Mouse (Mus musculus) neural tube, embryonic 12.5 days (tissue): Measurements from ENCODE around the gene Srsf4. TPM values are rescaled to one million over a fixed set of nuclear protein-coding genes. Genes with fewer than 3 reads are reported as not detected.
A peak's percentile ranks its signal among the peaks of the same experiment; 100 is the strongest.

Experiments used
- ATAC-seq: fragments of 200-750 bp; cut with Nextera tagmentation; 2 replicates; pipeline ENCODE4 v1.8.0; 2017; ENCODE audit warnings: low read depth, mild to moderate bottlenecking, moderate TSS enrichment, moderate library complexity; ENCODE audit not compliant: low FRiP score
- H3K27ac ChIP-seq: fragments of 300-500 bp; sonication (generic); 2 replicates; pipeline ENCODE4 v1.5.1; 2016
- H3K27me3 ChIP-seq: fragments of 300-500 bp; sonication (generic); replicated peaks from 2 replicates; pipeline ENCODE4 v1.6.1; 2016; ENCODE audit warnings: mild to moderate bottlenecking
- H3K36me3 ChIP-seq: fragments of 300-500 bp; sonication (generic); 2 replicates; pipeline ENCODE4 v1.6.1; 2016; ENCODE audit warnings: mild to moderate bottlenecking
- H3K4me1 ChIP-seq: fragments of 300-500 bp; sonication (generic); 2 replicates; pipeline ENCODE4 v1.6.1; 2016
- H3K4me2 ChIP-seq: fragments of 300-500 bp; sonication (generic); replicated peaks from 2 replicates; pipeline ENCODE4 v1.6.1; 2016; ENCODE audit warnings: mild to moderate bottlenecking
- H3K4me3 ChIP-seq: fragments of 300-500 bp; sonication (generic); 2 replicates; pipeline ENCODE4 v1.5.1; 2016
- H3K9ac ChIP-seq: fragments of 300-500 bp; sonication (generic); 2 replicates; pipeline ENCODE4 v1.6.1; 2016; ENCODE audit warnings: mild to moderate bottlenecking
- H3K9me3 ChIP-seq: fragments of 300-500 bp; sonication (generic); 2 replicates; pipeline ENCODE4 v1.6.1; 2016; ENCODE audit warnings: mild to moderate bottlenecking
- WGBS: fragments of 180-500 bp; shearing (Covaris S2); methylation state at CpG from one replicate; pipeline ENCODE4 v1.1.7; 2016; 5-methylcytosine and 5-hydroxymethylcytosine counted together
- polyA plus RNA-seq: library from polyadenylated mRNA; unstranded; fragments of >200 nt; fragmentation: Nextera tagmentation; extraction: Ambion mirVana; gene quantifications from 2 replicates; pipeline ENCODE4 v1.2.1, GENCODE M21; 2016

Srsf4 gene
- polyA plus RNA-seq, 1 experiment from 2014 or later = 150 TPM

DNA sequence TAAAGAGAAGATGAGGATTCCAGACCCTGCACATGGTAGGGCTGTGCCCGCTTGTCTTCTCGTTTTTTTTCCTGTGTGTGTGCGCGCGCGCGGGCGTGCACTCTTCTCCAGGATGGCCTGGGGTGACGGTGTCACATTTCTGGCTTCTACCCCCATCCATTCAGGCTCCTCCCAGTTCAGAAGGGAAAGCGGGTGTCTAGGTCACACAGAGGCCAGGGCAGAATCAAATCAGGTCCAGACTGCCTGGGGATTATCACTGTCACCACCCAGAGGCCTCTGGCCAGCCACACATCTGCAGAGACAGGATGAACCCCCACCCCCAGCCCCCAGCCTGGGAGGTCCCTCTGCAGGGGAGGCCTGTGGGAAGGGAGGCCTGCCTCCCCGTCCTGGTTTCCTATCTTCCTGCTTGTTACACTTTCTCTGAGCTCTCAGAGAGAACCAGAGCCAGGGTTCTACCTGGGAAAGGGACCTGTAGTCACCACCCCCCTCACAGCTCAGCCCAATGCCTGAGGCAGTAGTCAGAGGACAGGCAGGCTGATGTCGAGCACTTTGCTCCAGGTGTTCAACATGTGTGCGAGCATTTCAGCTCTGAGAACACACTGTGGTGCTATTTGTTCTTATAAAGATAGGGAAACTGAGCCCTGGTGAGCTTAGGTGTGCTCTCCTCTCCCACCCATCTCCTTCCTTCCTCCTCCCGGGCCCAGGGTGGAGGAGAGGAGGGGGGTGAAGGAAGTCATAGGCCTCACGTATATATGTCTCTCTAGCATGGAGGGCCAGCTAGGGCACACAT, 45.5 kb downstream of the Srsf4 start:
- no peak overlapping the region for H3K9ac ChIP-seq
- no peaks in the 10 kb centered on the region for H3K9me3 ChIP-seq
- peaks cover 12% of the 10 kb centered on the region; the same call in 1 of the 2 replicates for H3K36me3 ChIP-seq
- H3K4me1 ChIP-seq = peaks cover 62% of the 10 kb centered on the region
- H3K4me3 ChIP-seq = no peak overlapping the region
- peaks cover 86% of the 10 kb centered on the region for H3K27me3 ChIP-seq
- ATAC-seq = no peak
- H3K27ac ChIP-seq = no peak overlapping the region
- peak overlapping the region; percentile 22 for H3K4me2 ChIP-seq
- 11% methylated on average over 15 of the region's 15 CpGs for WGBS

- no peak for ATAC-seq
- Histone ChIP-seq H3K4me1 (peaks cover 56% of the 10 kb centered on the region), H3K4me3 (peak overlapping the region; percentile 44; the same call in 1 of the 2 replicates), H3K27me3 (peaks cover 91% of the 10 kb centered on the region), H3K4me2 (peak overlapping the region; percentile 88), H3K36me3 (peaks cover 19% of the 10 kb centered on the region), H3K27ac (no peak overlapping the region), H3K9me3 (no peaks in the 10 kb centered on the region), H3K9ac (no peak overlapping the region)
- WGBS = 18% methylated on average over 15 of the region's 15 CpGs
These were observed 46.2 kb downstream of the Srsf4 start for GRCm38 (mm10) chr4:131919506-131920140.

DNA sequence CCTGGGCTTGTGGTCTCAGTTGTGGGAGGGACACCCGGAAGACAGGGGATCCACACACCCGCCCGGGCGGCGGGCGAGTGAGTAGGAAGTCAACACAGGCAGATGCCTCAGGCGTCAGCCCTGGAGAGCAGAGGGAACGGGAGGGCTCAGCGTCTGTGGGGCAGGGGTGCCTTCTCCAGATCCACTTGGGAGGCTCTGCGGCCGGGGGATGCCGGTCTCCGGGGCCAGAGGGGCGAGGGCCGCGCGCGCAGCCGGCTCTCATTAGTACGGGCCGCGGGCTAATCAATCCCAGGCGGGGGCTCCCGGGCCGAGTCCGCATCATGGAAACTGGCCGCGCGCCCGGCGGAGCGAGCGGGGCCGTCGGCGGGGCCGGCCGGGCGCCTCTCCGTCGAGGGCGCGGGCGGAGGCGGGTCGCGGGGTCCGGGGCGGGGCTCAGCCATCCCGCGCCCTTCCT, 46.8 kb downstream of the Srsf4 start:
- Histone ChIP-seq H3K36me3 (peaks cover 24% of the 10 kb centered on the region), H3K9me3 (no peaks in the 10 kb centered on the region), H3K27me3 (peaks cover 94% of the 10 kb centered on the region), H3K27ac (no peak overlapping the region), H3K4me1 (peaks cover 51% of the 10 kb centered on the region), H3K4me3 (peak overlapping the region; percentile 44), H3K9ac (peak overlapping the region; percentile 56), H3K4me2 (peak overlapping the region; percentile 88)
- no peak for ATAC-seq
- 2% methylated on average over 51 of the region's 51 CpGs for WGBS

GRCm38 (mm10) chr4:131920595-131921351, 47.4 kb downstream of the Srsf4 start:
- Histone ChIP-seq H3K9ac (peak overlapping the region; percentile 56), H3K27ac (no peak overlapping the region), H3K4me2 (peak overlapping the region; percentile 88), H3K36me3 (peaks cover 30% of the 10 kb centered on the region), H3K4me1 (peaks cover 45% of the 10 kb centered on the region), H3K27me3 (peaks cover 90% of the 10 kb centered on the region), H3K4me3 (peak overlapping the region; percentile 44), H3K9me3 (no peaks in the 10 kb centered on the region)
- ATAC-seq = no peak
- under 1% methylated on average over 76 of the region's 76 CpGs for WGBS

- Histone ChIP-seq H3K4me3 (peak within 1 kb of the TSS; percentile 44), H3K4me2 (peak within 1 kb of the TSS; percentile 88), H3K9ac (peak within 1 kb of the TSS; percentile 56), H3K9me3 (no peaks in the 10 kb centered on the region), H3K4me1 (peaks cover 37% of the 10 kb centered on the region), H3K27ac (no peak within 1 kb of the TSS), H3K36me3 (peaks cover 40% of the 10 kb centered on the region), H3K27me3 (peaks cover 81% of the 10 kb centered on the region)
- 2% methylated on average over 128 of the region's 130 CpGs for WGBS
- no peak for ATAC-seq
These were observed 48.3 kb downstream of the Srsf4 start, which contains the start of gene Tmem200b for GRCm38 (mm10) chr4:131921461-131922346. Gene Tmem200b (plus strand): TSS chr4:131921771.

DNA sequence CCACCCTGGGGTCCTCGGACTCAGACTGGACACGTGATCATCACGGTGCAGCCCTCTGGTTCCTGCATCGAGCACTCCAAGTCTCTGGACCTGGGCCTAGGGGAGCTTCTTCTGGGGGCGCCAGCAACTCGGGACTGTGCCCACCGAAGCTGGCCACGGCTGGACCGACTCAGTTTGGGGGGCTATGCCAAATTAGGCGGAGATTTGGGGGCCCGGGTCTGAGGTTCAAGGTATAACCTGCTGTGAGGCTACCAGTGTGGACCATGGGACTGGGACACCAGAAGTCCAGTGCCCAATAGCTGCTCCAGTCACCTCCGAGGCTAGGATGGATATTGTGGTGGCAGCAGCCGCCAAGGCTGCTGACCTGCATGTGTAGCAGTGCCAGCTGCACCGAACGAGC, 49.0 kb downstream of the Srsf4 start:
- no peaks in the 10 kb centered on the region for H3K9me3 ChIP-seq
- peaks cover 37% of the 10 kb centered on the region for H3K4me1 ChIP-seq
- peak overlapping the region; percentile 44 for H3K4me3 ChIP-seq
- H3K27me3 ChIP-seq = peaks cover 78% of the 10 kb centered on the region
- ATAC-seq = no peak
- no peak overlapping the region for H3K27ac ChIP-seq
- peak overlapping the region; percentile 88 for H3K4me2 ChIP-seq
- H3K9ac ChIP-seq = 0 out of 2 replicates have a peak overlapping the region, but pooled peaks have one; percentile 56
- H3K36me3 ChIP-seq = peaks cover 46% of the 10 kb centered on the region
- WGBS = 58% methylated on average over 15 of the region's 15 CpGs

DNA sequence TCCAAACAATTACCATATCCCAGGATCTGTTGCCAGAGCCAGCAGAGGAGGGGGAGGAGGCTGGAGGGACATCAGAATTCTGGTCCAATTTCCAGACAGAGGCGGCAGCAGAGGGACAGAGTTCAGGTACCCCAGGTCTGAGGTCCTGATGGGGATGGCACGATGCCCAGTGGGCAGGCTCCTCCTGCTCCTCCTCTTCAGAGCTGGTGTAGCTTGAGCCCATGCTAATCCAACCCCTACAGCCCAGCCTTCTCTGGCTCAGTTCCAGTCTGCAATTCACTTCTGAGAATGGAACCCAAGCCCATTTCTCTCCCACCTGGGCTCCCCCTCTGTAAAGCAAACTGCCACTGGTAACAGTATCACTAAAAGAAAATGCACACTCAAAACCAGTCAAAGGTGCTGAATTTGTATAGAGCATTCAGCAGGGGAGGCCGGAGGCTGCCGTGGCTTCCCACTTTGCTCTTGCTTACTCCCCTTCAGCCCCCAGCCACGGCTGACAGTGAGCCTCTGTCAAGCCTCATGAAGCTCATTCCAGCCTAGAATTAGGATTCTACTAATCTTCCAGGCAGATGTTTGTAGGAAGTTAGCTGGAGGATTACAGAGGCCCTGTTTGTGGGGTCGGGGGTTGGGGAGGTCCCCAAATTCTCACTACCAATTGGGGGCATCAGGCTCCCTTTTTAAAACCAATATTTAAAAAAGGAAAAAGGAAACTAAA, 50.8 kb downstream of the Srsf4 start:
- H3K4me1 ChIP-seq = peaks cover 28% of the 10 kb centered on the region
- no peak overlapping the region for H3K4me2 ChIP-seq
- no peaks in the 10 kb centered on the region for H3K9me3 ChIP-seq
- no peak overlapping the region for H3K4me3 ChIP-seq
- peaks cover 64% of the 10 kb centered on the region for H3K36me3 ChIP-seq
- H3K27me3 ChIP-seq = peaks cover 61% of the 10 kb centered on the region
- no peak overlapping the region for H3K9ac ChIP-seq
- WGBS = 77% methylated on average over 6 of the region's 6 CpGs
- ATAC-seq = no peak
- H3K27ac ChIP-seq = no peak overlapping the region

DNA sequence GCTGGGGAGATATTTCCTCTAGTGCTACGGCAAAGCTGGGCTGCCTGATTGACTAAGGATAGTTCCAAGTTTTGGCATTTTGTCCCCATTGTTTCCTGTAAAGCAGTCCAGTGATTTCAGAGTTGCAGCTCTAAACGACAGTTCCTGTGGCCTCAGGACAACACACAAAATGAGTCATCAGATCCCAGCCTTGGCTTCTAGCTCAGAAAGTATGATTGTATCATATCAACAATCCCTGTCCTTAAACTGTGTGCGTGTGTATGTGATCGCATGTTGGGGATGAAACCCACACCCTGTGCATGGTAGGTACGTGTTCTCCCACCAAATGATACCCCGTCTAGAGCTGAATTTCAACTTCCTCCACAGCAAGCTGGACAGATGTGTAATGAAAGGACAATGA, 55.7 kb downstream of the Srsf4 start:
- no peaks in the 10 kb centered on the region for H3K9me3 ChIP-seq
- H3K4me3 ChIP-seq = no peak overlapping the region
- no peaks in the 10 kb centered on the region for H3K4me1 ChIP-seq
- H3K27me3 ChIP-seq = peaks cover 12% of the 10 kb centered on the region
- H3K4me2 ChIP-seq = no peak overlapping the region
- H3K27ac ChIP-seq = no peak overlapping the region
- 87% methylated on average over 6 of the region's 6 CpGs for WGBS
- no peak for ATAC-seq
- H3K9ac ChIP-seq = no peak overlapping the region
- H3K36me3 ChIP-seq = peaks cover 93% of the 10 kb centered on the region

DNA sequence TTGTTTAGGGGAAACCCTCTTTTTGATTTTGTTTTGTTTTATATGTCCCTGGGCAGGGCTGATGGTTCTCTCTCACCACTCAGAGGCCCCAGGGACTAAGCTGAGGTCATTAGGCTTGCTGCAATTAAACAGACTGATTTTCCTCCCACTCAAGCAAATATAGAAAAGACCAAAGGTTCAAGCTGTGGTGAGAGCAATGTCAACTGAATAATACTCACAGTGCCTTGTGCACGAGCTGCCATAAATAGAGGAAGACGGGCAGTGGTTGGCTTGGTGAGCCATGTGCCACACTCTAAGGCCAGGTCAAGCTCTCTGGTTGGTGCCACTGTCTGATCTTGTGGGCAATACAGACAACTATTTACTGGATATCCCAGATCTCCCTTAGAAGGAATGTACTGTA, 66.0 kb downstream of the Srsf4 start:
- Histone ChIP-seq H3K36me3 (peaks cover 36% of the 10 kb centered on the region), H3K27ac (no peak overlapping the region), H3K27me3 (no peaks in the 10 kb centered on the region), H3K4me1 (no peaks in the 10 kb centered on the region), H3K4me2 (no peak overlapping the region), H3K9me3 (no peaks in the 10 kb centered on the region), H3K9ac (no peak overlapping the region), H3K4me3 (no peak overlapping the region)
- WGBS = 83% methylated on average over 2 of the region's 2 CpGs
- no peak for ATAC-seq

- Histone ChIP-seq H3K9me3 (no peaks in the 10 kb centered on the region), H3K27me3 (no peaks in the 10 kb centered on the region), H3K27ac (no peak overlapping the region), H3K9ac (no peak overlapping the region), H3K4me1 (no peaks in the 10 kb centered on the region), H3K4me2 (no peak overlapping the region), H3K4me3 (no peak overlapping the region), H3K36me3 (peaks cover 24% of the 10 kb centered on the region)
- WGBS = 93% methylated on average over 4 of the region's 4 CpGs
- no peak for ATAC-seq
These were observed 67.4 kb downstream of the Srsf4 start for GRCm38 (mm10) chr4:131940846-131941245.

- Histone ChIP-seq H3K27ac (no peak overlapping the region), H3K4me1 (peaks cover 20% of the 10 kb centered on the region), H3K4me3 (no peak overlapping the region), H3K9me3 (no peaks in the 10 kb centered on the region), H3K36me3 (no peaks in the 10 kb centered on the region; the same call in 1 of the 2 replicates), H3K9ac (no peak overlapping the region), H3K27me3 (no peaks in the 10 kb centered on the region), H3K4me2 (no peak overlapping the region)
- 91% methylated on average over 11 of the region's 11 CpGs for WGBS
- no peak for ATAC-seq
These were observed 74.4 kb downstream of the Srsf4 start for GRCm38 (mm10) chr4:131947848-131948247.
